Mouse (Mus musculus) heart, postnatal 0 days (tissue): ENCODE measurements around the gene Peak1.

Experiments used
- CTCF ChIP-seq: IDR thresholded peaks from 2 replicates; pipeline ENCODE4 v1.5.1; 2016; ENCODE audit warnings: antibody characterized with exemption, control low read depth, low read depth
- EP300 ChIP-seq: IDR thresholded peaks from 2 replicates; pipeline ENCODE4 v1.6.1; 2016; ENCODE audit warnings: antibody characterized with exemption, low read depth

DNA sequence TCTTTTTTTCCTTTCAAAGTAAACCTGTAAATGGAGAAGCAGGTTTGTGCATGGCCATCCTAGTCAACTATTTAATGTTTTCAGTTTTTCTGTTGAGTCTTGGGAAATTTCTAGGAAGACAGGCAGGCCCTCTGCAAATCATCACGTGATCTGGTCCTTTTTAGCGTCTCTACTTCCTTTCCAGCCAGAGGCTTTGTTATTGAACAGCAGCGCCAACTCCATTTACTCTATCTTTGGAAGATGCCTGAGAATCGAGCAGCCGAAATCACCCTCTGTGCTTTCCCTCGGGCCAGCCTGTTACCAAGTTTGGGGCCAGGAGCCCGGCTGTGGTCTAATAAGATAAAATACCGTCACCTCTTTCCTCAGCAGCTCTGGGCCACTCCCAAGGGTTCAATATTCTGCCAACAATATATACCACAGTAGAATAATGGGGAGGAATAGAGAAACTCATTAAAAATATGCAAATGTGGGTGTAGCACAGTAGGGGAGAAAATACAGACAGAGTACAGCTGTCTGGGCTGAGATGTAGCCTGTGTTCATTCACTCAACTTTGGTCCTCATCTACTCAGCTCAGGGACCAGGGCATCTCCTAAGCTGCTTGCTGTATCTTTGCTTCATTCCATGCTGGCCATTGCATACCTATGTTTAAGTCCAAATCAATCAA, 237.6 kb downstream of the Peak1 start:
- TF ChIP-seq EP300 (no peak), CTCF (no peak)
